Mouse (Mus musculus) adrenal gland, postnatal 25 days (tissue): ENCODE data around the gene Gm17584. TPM values are rescaled to one million over a fixed set of nuclear protein-coding genes. Genes with fewer than 3 reads are reported as not detected.
"Not testable (repeated sequence)": the region's sequence is repeated elsewhere in the genome, so short reads cannot be mapped to it uniquely, and the experiment has no call there.

Source experiments
- DNase-seq: peaks from one replicate; pipeline ENCODE4 v3.0.0; 2021; ENCODE audit warnings: mixed read lengths
- long read RNA-seq: library from polyadenylated mRNA; stranded (forward); transcript quantifications from one replicate; pipeline ENCODE4 v2.0.0, GENCODE M21; 2021
- total RNA-seq: library from RNA; stranded (reverse); gene quantifications from 2 replicates; pipeline ENCODE4 v1.2.3, GENCODE M21; 2021

The Gm17584 gene
- not detected in 2 replicates for total RNA-seq
- long read RNA-seq, result 0 reads

GRCm38 (mm10) chrX:124500263-124500662 lies at the start of gene Gm17584:
Gene Gm17584 (plus strand): TSS chrX:124500563.
- not testable (repeated sequence) for DNase-seq

Other genes with a start within 250 kb of the Gm17584 start
- not detected in 2 replicates for gene Gm17469, start 129.3 kb downstream of the Gm17584 start, total RNA-seq